Mouse (Mus musculus): Measurements from ENCODE around the gene Olfr1257.
"Not testable (repeated sequence)": the region's sequence is repeated elsewhere in the genome, so short reads cannot be mapped to it uniquely, and the experiment has no call there.

Olfr1257 gene

GRCm38 (mm10) chr2:89878137-89878536, at the start of gene Olfr1257:
Olfr1257 (plus strand) TSS chr2:89878437.
- no peak for DNase-seq (ENCODE audit: low spot score in 2 of 2)

- no peak for DNase-seq (ENCODE audit: low spot score in 2 of 2)
Observed at GRCm38 (mm10) chr2:89841455-89841854, 36.8 kb upstream of the Olfr1257 start, which contains the start of gene Olfr1256. Olfr1256 (minus strand) TSS chr2:89841555.

- DNase-seq (ENCODE audit: low spot score in 2 of 2) = no peak
Observed at GRCm38 (mm10) chr2:89848105-89848504, 30.1 kb upstream of the Olfr1257 start, which contains the start of gene Olfr48. Olfr48 (minus strand) TSS chr2:89848205.

GRCm38 (mm10) chr2:89849230-89849629, 29.0 kb upstream of the Olfr1257 start:
- DNase-seq (ENCODE audit: low spot score in 2 of 2) = no peak

- not testable (repeated sequence) for DNase-seq (ENCODE audit: low spot score in 2 of 2)
Observed at GRCm38 (mm10) chr2:89912616-89913015, 34.4 kb downstream of the Olfr1257 start.

- DNase-seq (ENCODE audit: low spot score in 2 of 2) = no peak
Observed at GRCm38 (mm10) chr2:89927009-89927408, 48.8 kb downstream of the Olfr1257 start, which contains the start of gene Olfr1258. Olfr1258 (plus strand) TSS chr2:89927309.

Data from frontal cortex, postnatal 10 days (tissue).